Mouse (Mus musculus) heart, postnatal 25 days (tissue): ENCODE measurements at regions not wholly inside any gene's neighbourhood (a gene's known extent, or its start where the extent isn't known, plus 50 kb on each side); places are given as distances from the start of the nearest gene placed in this dataset.
"Not testable (repeated sequence)": the region's sequence is repeated elsewhere in the genome, so short reads cannot be mapped to it uniquely, and the experiment has no call there.

Experiments used
- DNase-seq: peaks from one replicate; pipeline ENCODE4 v3.0.0; 2022; ENCODE audit warnings: low spot score
- intact Hi-C: fragments of 180-260 bp; cut with DNase I; formaldehyde crosslinking; loops from one replicate; pipeline ENCODE4 v1.15.1; 2025

GRCm38 (mm10) chr2:116444163-116444562, 378.5 kb upstream of the Meis2 start:
- intact Hi-C loops = no loop called here

GRCm38 (mm10) chr2:116440252-116440651, 374.6 kb upstream of the Meis2 start:
- intact Hi-C loops = no loop called here
- no peak for DNase-seq

More at GRCm38 (mm10) chr2:116444163-116444562, 378.5 kb upstream of the Meis2 start:
- DNase-seq = no peak

DNA sequence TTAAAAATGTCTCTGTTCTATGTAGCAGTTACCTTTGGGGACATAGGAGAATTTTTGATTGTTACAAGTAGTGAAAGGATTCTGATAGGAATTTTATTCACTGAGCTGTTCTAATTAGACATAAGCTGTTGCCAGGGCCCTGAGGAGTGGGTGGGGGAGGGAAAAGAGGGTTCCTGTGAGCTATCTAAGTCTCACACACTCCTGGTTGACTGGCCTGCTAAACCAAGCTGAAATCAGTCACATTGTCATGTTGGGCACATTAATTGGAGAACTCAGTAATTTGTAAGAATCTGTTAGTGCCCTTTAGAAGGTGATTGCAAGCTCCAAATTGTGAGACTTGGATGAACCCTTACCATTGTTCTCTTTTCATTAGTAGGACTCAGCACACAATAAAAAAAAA, 367.8 kb upstream of the Meis2 start:
- intact Hi-C loops = no loop called here
- DNase-seq = no peak

DNA sequence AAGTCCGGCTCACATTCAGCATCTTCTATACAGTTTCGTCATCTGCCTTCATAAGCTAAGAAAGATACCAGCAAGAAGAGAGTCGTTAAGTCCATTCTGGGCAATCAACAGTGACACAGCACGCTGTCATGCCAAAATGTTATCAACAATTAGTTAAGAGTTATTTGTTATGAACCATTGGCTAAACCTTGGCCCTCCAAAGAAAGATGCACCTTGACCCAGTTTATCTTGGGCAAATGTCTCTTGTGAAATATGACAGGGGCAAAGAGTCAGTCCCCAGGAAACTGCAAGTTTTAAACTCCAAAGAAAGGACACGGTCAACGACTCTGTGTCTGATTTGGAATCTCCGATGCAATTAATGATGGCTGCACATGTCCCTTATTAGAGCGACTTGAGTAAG, 358.5 kb upstream of the Meis2 start:
- no peak for DNase-seq
- intact Hi-C loops = no loop called here

GRCm38 (mm10) chr2:116417428-116418195, 352.0 kb upstream of the Meis2 start:
- intact Hi-C loops = no loop called here
- no peak for DNase-seq

DNA sequence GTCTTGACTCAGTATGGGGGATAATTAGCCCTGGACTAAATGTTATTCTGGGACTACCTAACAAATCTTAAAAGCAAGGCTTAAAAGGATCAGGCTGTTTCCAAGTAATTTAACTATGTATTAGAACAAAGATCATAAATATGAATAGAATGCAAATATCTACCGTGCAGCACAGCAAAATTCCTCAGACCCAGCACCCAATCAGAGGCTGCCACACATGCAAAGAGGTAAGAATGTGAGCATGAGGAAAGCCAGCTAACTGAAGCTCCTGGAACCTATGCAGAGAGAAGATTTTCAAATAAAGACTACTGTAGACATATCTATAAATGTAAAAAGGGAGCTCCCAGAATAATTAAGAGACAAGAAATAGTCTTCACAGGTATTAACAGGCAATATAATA, 350.1 kb upstream of the Meis2 start:
- no peak for DNase-seq
- intact Hi-C loops = no loop called here

GRCm38 (mm10) chr2:116402113-116402512, 336.5 kb upstream of the Meis2 start:
- DNase-seq = no peak
- intact Hi-C loops = no loop called here

GRCm38 (mm10) chr2:116399966-116400365, 334.3 kb upstream of the Meis2 start:
- intact Hi-C loops = no loop called here
- DNase-seq = no peak

- no peak for DNase-seq
- intact Hi-C loops = no loop called here
Measured at GRCm38 (mm10) chr2:116368811-116369210, 303.2 kb upstream of the Meis2 start.

DNA sequence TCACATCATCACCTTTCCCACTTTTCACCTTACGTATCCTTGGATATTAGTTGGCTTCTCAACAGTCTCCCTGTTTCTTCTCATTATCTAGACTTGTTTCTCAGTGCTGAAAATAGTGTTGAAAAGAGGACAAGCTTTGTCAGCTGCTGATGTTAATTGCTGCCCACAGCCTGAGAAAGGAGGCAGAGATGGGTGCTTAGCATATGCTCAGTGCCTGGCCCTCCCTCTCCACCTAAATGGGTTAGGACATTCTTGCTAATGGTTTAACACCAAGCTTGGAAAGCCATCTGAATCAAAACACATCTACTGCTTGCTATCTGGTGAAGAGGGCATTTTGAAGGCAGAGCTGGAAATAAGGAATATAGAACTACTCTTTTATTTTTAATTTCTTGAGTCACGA, 298.5 kb upstream of the Meis2 start:
- no peak for DNase-seq
- intact Hi-C loops = no loop called here

- intact Hi-C loops = no loop called here
- DNase-seq = no peak
Measured at GRCm38 (mm10) chr2:116358145-116358544, 292.5 kb upstream of the Meis2 start.

DNA sequence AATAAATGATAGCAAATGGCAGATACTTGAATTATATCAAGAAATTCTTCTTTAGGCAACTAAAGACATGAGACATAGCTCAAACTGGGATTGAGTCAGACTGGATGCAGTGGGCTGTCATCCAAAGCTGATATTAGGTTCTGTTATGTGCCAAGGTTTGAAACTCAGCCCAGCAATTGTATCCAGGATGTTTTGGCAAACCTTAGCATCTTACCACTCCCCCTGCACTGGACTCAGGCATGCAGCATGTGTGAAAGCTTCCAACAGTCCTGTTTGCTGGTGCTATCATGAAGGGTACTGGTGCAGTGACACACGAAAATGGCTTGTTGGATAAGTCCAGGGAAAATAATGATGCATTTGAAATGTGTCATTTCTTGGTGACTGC, 282.9 kb upstream of the Meis2 start:
- intact Hi-C loops = no loop called here

GRCm38 (mm10) chr2:116347827-116348529, 282.3 kb upstream of the Meis2 start:
- intact Hi-C loops = no loop called here
- no peak for DNase-seq

More for the DNA sequence above, 282.9 kb upstream of the Meis2 start:
- no peak for DNase-seq

DNA sequence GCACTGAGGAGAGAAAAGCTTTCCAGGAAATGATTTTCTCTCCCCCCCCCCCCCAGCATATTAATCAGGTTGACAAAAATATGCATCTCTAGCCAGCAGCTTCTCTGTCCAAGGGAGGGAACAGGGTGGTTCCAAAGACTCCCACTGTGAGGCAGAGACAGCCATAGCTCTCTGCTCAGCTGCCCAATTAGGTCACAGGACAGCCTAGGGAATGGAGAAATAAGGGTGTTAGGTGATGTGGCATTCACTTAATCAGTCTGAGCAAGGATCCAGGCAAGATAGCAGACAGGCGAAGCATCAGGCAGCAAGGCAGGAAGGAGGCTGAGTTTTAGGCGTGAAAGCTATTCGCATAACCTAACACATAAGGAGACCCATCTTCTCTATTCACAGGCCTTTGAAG, 266.2 kb upstream of the Meis2 start:
- DNase-seq = no peak
- intact Hi-C loops = no loop called here

- no peak for DNase-seq
- intact Hi-C loops = no loop called here
Measured at GRCm38 (mm10) chr2:116322039-116322770, 256.6 kb upstream of the Meis2 start.

- no peak for DNase-seq
- intact Hi-C loops = no loop called here
Measured at GRCm38 (mm10) chr2:116299551-116299950, 233.9 kb upstream of the Meis2 start.

DNA sequence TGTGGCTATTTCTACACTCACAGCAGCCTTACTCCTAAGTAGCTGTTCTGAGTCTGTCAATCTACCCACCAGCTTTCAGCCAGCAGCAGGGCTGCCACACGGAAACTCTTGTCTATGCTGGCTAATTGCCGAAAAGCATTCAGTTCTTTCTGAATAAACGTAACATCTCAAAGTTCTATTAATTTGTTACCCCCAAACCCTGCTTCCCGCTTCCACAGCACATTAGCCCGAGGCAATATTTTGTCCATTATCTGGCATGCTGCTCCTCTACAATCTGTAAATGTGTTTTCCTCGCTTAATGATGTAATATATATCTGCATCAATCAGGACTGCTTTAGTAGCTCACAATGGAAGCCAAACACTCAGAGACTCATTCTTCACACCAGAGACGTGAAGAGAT, 224.2 kb upstream of the Meis2 start:
- no peak for DNase-seq
- intact Hi-C loops = no loop called here

GRCm38 (mm10) chr2:116243191-116243590, 177.6 kb upstream of the Meis2 start:
- intact Hi-C loops, DNase-seq: not testable (repeated sequence)

DNA sequence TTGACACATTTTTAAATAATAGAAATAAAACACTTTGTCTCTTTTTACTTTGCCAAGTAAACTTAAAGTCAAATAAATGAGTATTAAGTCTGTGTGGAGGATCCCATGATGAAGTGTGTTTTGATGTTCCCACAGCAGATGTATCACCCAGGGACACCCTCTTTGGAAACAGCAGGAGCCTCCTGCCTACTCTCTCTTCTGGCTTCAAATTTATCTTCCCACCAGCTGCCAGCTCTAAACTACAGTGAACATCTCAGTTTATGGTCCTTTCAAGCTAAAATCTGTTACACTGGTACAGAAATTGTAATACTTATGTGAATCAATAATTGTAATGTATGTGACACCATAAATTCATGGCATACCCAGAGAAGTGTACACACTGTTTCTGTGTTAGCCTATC, 171.1 kb upstream of the Meis2 start:
- no peak for DNase-seq
- intact Hi-C loops = no loop called here

DNA sequence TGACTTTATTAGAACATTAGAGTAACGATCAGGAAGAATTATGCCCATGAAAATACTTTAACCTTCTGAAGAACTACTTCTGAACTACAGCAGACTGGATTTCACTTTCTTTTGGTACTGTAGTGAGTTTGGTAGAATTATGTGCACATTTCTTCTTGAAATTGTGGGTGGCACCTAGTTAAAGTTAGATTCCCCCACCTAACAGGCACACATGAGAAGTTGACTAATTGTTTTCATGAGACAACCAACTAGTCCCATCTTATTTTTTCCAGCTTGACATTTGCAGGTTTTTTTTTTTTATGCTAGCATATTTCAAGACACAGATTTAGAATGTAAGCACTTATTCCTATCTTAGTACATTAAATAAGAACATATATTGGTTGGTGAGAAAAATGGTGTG, 167.2 kb upstream of the Meis2 start:
- DNase-seq = no peak
- intact Hi-C loops = no loop called here

- no peak for DNase-seq
- intact Hi-C loops = loop anchor here (5.0 kb wide), 1 partner anchor 621 kb away; no protein-coding TSS in a partner anchor
Measured at GRCm38 (mm10) chr2:116216418-116216817, 150.8 kb upstream of the Meis2 start.
